Mouse (Mus musculus): ENCODE results near the gene Ajap1. TPM values are rescaled to one million over a fixed set of nuclear protein-coding genes. Genes with fewer than 3 reads are reported as not detected.

The Ajap1 gene
- total RNA-seq, 2 experiments from 2014 or later: 1.9 to 2.0 TPM

DNA sequence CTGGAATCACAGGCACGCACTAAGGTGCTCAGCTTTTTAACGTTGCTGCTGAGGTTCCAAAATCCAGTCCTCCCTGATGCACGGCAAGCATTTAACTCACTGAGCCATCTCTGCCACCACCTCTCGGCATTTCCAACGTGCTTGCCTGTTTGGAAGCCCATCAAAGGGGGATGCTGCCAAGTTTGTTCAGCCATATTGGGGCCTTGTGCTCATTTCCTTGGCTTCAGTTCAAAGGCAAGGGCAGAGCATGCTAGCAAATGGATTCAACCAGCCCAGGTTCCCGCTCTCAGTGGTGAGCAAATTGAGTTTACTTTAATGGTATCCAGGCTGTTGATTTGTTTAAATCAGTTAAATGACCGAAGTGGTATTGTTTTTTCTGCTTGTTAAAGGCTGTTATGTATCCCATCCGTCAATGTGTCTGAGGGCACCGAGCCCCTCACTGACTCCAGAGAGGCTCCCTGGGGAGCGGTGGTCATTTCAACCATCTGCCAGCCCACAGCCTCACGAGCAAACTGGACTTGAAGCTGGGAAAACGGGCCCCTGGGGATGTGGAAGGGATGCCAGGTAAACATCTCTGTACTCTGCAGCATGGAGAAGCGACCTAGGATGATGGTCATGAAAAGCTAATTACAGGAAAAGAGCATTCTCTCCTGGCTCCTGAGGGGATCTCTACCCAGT lies 121.6 kb downstream of the Ajap1 start:
- no peak for DNase-seq (ENCODE audit: low spot score in 2 of 2)

DNA sequence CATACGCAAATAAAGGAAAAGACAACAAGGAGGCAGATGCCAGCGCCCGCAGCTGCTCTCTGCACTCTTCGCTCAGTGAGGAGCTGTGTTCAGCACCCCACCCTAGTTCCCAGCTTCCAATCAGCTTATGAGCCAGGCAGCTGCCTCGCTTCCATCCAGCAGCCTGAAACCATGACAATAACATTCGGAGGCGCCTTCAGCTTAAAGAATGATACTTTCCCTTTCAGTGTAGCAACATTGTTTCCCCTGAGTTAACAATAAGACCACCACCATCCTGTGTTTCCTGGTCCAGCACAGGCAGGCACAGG lies 124.4 kb downstream of the Ajap1 start:
- no peak for DNase-seq (ENCODE audit: low spot score in 2 of 2)

DNA sequence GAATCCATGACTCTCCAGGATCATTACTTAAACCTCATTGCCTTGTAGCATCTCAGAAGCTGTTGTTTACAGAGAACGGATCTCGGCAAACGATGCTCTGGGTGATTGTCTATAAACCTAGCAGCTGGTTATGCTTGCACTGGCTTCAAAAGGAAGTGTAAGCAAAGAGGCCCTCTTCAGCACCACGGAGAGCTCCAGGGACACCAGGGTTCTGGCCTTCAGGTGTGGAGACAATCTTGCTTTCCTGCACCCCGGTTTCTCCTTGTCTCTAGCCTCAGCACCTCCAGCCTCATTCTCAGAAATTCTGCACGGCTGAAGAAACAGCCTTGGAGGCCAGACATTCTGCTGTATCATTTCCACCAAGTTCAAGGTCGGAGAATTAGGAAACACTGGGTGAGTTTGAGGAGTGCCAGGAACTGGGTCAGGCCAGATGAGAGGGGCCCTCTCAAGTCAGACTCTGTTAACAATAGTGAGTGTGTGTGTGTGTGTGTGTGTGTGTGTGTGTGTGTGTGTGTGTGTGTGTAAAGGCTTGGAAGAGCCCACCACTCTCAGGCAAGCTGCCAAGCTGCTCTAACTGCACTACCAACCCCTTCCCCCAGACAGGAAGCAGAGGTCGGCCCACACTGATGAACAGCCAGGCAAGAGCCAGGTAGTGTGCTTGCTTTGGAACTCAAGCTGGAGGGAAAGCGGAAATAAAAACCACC lies 124.9 kb downstream of the Ajap1 start:
- peak in 1 of 2 experiments; percentile 41 for DNase-seq (ENCODE audit: low spot score in 2 of 2)

DNA sequence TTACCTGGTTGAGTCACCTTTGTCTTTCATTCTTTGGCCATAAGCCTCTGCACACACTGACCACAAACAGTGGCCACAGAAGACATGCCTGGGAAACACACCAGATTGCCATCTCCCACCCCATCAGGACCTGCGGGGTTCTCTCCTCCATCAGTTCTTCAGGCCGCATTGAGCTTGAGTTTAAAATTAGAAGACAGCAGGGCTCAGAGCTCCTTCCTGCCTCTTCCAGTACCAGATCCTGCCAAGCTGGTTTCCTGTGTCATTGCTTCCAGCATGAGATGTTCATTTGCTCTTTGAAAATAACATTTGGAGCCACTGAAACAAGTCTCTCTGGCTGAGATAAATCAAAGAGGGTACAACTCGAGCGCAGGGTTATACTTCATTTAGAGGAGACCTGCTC lies 126.4 kb downstream of the Ajap1 start:
- DNase-seq (ENCODE audit: low spot score in 2 of 2): no peak

DNA sequence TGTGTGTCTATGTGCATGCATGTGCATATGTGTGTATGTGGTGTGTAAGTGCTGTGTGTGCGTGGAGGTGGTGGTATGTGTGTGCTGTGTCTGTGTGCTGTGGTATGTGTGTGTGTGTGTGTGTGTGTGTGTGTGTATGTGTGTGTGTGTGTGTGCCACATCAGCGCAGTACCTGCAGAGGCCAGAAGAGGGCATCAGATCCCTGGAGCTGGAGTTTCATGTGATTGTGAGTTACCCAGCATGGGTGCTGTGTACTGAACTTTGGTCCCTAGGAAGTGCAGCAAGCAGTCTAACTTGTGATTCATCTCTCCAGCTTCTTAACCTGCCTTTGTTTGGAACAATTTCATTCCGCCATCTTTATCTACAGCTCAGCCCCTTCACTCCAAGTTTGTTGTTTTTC lies 137.6 kb downstream of the Ajap1 start:
- no peak for DNase-seq (ENCODE audit: low spot score in 2 of 2)

- no peak for DNase-seq (ENCODE audit: low spot score in 2 of 2)
These were observed 141.7 kb downstream of the Ajap1 start for GRCm38 (mm10) chr4:153340887-153341286.

GRCm38 (mm10) chr4:153335301-153335799 lies 147.3 kb downstream of the Ajap1 start:
- DNase-seq (ENCODE audit: low spot score in 2 of 2): no peak

DNA sequence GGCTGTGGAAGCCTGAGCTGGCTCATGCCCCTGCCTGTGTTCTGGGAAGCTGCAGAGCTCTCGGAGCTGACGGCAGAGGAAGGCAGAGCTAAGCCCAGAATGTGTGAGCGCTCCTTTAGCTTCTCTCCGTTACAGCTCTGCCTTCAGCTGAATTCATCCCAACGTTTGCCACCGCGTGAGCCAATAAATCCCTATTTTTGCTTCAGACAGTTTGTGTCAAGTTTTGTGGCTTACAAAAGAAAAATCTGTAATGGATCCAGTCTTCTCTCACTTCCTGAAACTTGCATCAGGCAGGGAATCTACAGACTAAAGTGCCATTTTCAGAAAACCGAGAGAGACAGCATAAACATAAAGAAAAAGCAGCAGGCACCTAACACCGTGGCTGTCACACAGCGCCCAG lies 154.8 kb downstream of the Ajap1 start:
- DNase-seq (ENCODE audit: low spot score in 2 of 2): no peak

Data from gastrocnemius, postnatal 4 days (tissue).